Mouse (Mus musculus) C2C12 (cell line): ENCODE measurements at regions not wholly inside any gene's neighbourhood (a gene's known extent, or its start where the extent isn't known, plus 50 kb on each side); places are given as distances from the start of the nearest gene placed in this dataset.

Source experiments
- H3K27me3 ChIP-seq: one replicate; pipeline ENCODE4 v1.6.1; 2011; ENCODE audit not compliant: control insufficient read depth, insufficient read depth, insufficient read length
- H3K36me3 ChIP-seq: one replicate; pipeline ENCODE4 v1.6.1; 2011; ENCODE audit not compliant: control insufficient read depth, insufficient read depth
- H3K4me3 ChIP-seq: one replicate; pipeline ENCODE4 v1.5.1; 2011; ENCODE audit warnings: mild to moderate bottlenecking, control low read depth; ENCODE audit not compliant: poor library complexity, insufficient read depth, severe bottlenecking
- H3K79me2 ChIP-seq: one replicate; pipeline ENCODE4 v1.6.1; 2011; ENCODE audit not compliant: control insufficient read depth, insufficient read depth
- H3K79me3 ChIP-seq: one replicate; pipeline ENCODE4 v1.6.1; 2011; ENCODE audit warnings: low read depth, control low read depth
- H3ac ChIP-seq: one replicate; pipeline ENCODE3; 2011; ENCODE audit warnings: low read depth; ENCODE audit not compliant: control insufficient read depth, insufficient read length
- CEBPB ChIP-seq: IDR thresholded peaks from one replicate; pipeline ENCODE4 v1.6.1; 2011; ENCODE audit warnings: low read depth, mild to moderate bottlenecking, control low read depth, moderate library complexity
- CTCF ChIP-seq: IDR thresholded peaks from one replicate; pipeline ENCODE4 v1.5.1; 2011; ENCODE audit not compliant: control insufficient read depth, insufficient read depth, insufficient read length
- FOSL1 ChIP-seq: IDR thresholded peaks from one replicate; pipeline ENCODE4 v1.8.0; 2011; ENCODE audit warnings: mild to moderate bottlenecking, low read length; ENCODE audit not compliant: poor library complexity, insufficient read depth, severe bottlenecking
- MAX ChIP-seq: IDR thresholded peaks from one replicate; pipeline ENCODE4 v1.6.1; 2011; ENCODE audit warnings: mild to moderate bottlenecking, control low read depth
- MYOD1 ChIP-seq: IDR thresholded peaks from one replicate; pipeline ENCODE4 v1.6.1; 2011; ENCODE audit warnings: low read depth; ENCODE audit not compliant: control insufficient read depth, insufficient read length
- MYOG ChIP-seq: IDR thresholded peaks from one replicate; pipeline ENCODE4 v1.6.1; 2011; ENCODE audit not compliant: control insufficient read depth, insufficient read length; ENCODE audit errors: extremely low read depth
- USF1 ChIP-seq: IDR thresholded peaks from one replicate; pipeline ENCODE4 v1.6.1; 2011; ENCODE audit warnings: low read depth, mild to moderate bottlenecking, control low read depth, moderate library complexity

DNA sequence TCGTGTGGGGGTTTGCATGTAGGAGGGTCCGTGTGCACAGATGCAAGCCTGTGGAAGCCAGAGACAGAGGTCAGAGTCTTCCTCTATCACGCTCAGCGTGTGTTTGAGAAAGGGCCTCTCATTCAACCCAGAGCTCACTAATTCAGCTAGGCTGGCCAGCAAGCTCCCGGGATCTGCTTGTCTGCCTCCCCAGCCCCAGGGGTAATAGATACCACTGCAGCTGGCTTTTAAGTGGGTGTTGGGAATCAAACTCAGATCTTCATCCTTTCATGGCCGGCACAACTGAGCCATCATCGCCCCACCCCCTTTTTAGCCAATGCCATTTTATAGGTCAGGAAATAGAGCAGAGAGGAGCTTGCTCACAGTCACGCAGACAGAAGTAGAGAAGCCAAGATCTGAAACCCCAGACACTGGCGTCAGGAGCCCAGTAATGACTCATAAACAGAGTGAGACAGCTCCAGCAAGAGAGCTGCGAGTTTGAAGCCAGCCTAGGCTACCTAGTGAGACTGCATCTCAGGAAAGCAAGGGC is 80.3 kb downstream of the 1700001O22Rik start:
- no peak overlapping the region for H3K4me3 ChIP-seq
- no peaks in the 10 kb centered on the region for H3K36me3 ChIP-seq
- no peak overlapping the region for H3ac ChIP-seq
- peaks cover 8% of the 10 kb centered on the region for H3K79me3 ChIP-seq
- no peaks in the 10 kb centered on the region for H3K27me3 ChIP-seq
- TF ChIP-seq MAX: no peak
- TF ChIP-seq FOSL1: peak; percentile 71
- TF ChIP-seq MYOD1: no peak
- H3K79me2 ChIP-seq: peaks cover 18% of the 10 kb centered on the region

DNA sequence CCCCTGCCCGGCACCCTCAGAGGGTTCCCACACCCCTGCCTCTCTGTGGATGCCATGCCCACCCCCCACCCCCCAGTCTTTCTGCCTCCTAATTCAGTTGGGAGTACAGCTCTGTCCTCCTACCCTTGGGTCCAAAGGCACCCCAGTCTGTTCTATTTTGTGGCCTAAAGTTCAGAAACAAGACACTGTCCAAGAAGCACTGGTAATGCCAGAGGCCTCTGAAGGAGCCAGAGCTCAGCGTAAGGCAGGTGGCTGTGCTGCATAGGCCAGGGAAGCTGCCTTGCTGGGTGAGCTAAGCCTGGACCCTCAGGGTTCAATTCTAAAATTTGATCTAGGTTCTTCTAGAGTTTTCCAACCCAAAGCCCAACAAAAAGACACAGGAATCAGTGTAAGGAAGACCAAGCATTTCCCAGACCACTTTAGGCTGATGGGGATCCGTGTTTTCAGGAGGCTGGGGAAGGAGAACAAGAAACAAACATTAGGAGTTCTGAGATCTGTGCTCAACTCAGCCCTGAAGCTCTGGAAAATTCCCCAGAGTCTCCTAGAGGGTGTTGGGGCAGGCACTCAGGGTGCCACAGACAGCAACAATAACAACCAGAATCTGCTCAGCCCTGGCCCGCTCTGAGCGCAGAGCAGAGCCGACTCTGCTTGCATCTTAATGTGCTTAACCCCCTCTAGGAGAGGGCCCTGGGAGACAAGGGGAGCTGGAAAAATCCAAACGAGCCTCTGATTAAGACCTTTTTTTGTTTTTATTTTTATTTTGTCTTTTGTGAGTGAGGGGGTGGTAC is 81.0 kb downstream of the 1700001O22Rik start:
- Histone ChIP-seq H3K79me2 (peaks cover 18% of the 10 kb centered on the region), H3ac (no peak overlapping the region), H3K79me3 (peaks cover 8% of the 10 kb centered on the region), H3K4me3 (no peak overlapping the region), H3K27me3 (no peaks in the 10 kb centered on the region), H3K36me3 (no peaks in the 10 kb centered on the region)
- TF ChIP-seq FOSL1: no peak
- no peak for TF ChIP-seq MYOG
- TF ChIP-seq MAX: no peak
- no peak for TF ChIP-seq MYOD1
- no peak for TF ChIP-seq CTCF
- no peak for TF ChIP-seq CEBPB
- TF ChIP-seq USF1: no peak

DNA sequence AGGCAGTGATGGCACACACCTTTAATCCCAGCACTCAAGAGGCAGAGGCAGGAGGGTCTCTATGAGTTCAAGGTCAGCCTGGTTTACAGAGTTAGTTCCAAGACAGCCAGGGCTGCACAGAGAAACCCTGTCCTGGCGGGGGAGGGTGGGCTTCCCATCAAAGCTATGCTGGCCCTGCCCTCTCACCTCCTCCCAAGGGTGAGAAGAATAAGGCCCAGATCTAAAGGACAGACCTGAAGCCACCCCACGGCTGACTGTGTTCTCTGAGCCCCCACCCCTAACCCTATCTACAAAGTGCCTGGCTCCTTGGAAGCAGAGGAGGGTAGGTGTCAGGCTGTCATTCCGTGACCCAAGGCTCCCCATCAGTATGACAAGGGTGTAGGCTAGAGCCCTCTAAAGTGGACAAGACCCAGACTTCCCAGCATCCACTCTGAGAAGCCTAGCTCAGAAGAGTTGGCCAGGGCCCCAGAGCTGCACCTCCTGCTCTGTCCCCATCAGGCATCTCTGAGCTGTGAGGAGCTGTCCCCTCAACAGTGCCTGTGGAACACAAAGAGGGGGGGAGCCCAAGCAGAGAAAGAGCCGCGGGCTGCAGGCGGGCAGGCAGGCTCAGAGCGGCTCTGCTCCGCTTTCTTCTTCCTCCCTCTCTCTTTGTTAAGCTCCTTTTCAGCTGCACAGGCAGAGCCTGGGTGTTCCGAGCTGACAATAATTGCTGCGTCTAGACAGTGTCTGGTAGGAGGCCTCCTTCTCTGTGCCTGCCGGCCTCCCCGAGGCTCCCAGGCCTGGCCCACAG is 81.8 kb downstream of the 1700001O22Rik start:
- Histone ChIP-seq H3K27me3 (no peaks in the 10 kb centered on the region), H3K36me3 (no peaks in the 10 kb centered on the region), H3K79me3 (peaks cover 8% of the 10 kb centered on the region), H3K79me2 (peaks cover 18% of the 10 kb centered on the region), H3K4me3 (no peak overlapping the region), H3ac (no peak overlapping the region)
- TF ChIP-seq USF1 (no peak), MYOD1 (no peak), MYOG (no peak), CEBPB (no peak), CTCF (no peak), FOSL1 (no peak), MAX (no peak)

DNA sequence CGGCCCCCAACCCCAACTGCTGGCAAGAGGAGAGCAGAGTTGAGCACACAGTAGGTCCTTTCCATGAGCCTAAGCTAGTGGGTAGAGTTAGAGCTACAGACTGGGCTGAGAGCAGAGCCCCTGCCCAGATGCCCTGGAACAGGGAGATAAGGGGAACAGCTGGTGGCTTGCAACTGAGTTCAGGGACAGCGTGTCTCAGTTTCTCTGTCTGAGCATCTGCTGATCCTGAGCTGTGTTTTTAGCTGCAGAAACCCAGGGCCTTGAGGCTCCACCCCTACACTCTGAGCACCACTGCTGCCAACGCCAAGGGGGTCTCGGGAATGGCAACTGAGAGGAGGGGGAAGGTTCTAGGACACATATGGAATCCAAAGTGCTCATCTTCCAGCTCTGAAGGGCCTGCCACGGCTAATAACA is 82.4 kb downstream of the 1700001O22Rik start:
- Histone ChIP-seq H3K4me3 (no peak overlapping the region), H3K79me3 (peaks cover 8% of the 10 kb centered on the region)
- TF ChIP-seq MYOG (no peak), FOSL1 (no peak), MAX (no peak), CTCF (no peak), CEBPB (no peak), USF1 (no peak), MYOD1 (no peak)

DNA sequence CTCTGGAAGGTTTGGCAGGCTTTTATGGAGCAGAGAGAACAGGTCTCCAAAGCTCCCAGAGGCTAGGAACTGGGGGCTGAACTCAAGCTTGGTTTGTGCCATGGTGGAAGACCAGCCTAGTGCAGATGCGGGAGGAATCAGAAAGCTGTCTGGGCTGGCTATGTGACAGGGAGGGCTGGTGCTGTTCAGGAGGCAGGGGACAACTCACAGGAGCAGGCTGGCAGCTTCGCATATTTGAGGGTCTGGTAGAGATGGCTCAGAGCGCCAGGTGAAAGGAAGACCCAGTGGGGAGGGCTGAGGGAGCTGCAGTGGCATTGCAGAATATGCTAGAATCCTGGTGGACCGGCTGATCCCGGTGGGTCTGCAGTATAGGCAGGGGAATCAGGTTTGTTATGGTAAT is 83.2 kb downstream of the 1700001O22Rik start:
- H3K27me3 ChIP-seq: no peaks in the 10 kb centered on the region
- peaks cover 8% of the 10 kb centered on the region for H3K79me3 ChIP-seq
- peak overlapping the region; percentile 36 for H3K4me3 ChIP-seq
- H3ac ChIP-seq: peak overlapping the region; percentile 62
- H3K36me3 ChIP-seq: no peaks in the 10 kb centered on the region
- TF ChIP-seq MYOD1: no peak
- peaks cover 18% of the 10 kb centered on the region for H3K79me2 ChIP-seq

More for the DNA sequence above, 82.4 kb downstream of the 1700001O22Rik start:
- Histone ChIP-seq H3K27me3 (no peaks in the 10 kb centered on the region), H3K36me3 (no peaks in the 10 kb centered on the region), H3K79me2 (peaks cover 18% of the 10 kb centered on the region), H3ac (no peak overlapping the region)
